Mouse (Mus musculus): ENCODE data around the gene Ulk4.
"Not testable (repeated sequence)": the region's sequence is repeated elsewhere in the genome, so short reads cannot be mapped to it uniquely, and the experiment has no call there.

Ulk4 gene

GRCm38 (mm10) chr9:121071050-121071449 lies 205.9 kb downstream of the Ulk4 start:
- H3K36me3 ChIP-seq (ENCODE audit: control insufficient read depth, insufficient read depth, low read length, poor library complexity, severe bottlenecking): no peaks in the 10 kb centered on the region
- H3K27me3 ChIP-seq (ENCODE audit: control insufficient read depth, insufficient read depth, low read length, poor library complexity, severe bottlenecking): no peaks in the 10 kb centered on the region
- no peak for DNase-seq (ENCODE audit: low read depth, low spot score)

- no peaks in the 10 kb centered on the region for H3K27me3 ChIP-seq (ENCODE audit: control insufficient read depth, insufficient read depth, low read length, poor library complexity, severe bottlenecking)
- no peaks in the 10 kb centered on the region for H3K36me3 ChIP-seq (ENCODE audit: control insufficient read depth, insufficient read depth, low read length, poor library complexity, severe bottlenecking)
- no peak for DNase-seq (ENCODE audit: low read depth, low spot score)
These were observed 208.9 kb downstream of the Ulk4 start for GRCm38 (mm10) chr9:121068115-121068514.

DNA sequence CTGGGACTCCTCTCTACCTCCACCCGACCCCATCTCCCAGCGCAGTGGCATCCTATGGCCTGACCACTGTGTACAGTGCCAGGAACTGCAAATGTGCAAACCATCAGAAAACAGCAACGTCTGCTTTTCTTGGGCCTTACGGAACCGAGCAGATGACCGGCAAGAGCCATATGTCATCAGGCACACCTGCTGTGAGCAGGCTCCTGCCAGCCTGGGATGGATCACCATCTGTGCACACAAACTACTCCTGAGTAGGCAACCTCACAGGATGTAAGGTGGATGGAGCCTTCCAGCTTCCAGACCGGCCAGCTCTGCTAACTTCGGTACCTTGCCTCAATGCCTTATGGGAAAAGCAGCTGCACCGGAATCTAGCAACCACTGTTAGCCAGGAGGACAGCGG lies 210.0 kb downstream of the Ulk4 start:
- DNase-seq (ENCODE audit: low read depth, low spot score): no peak
- Histone ChIP-seq H3K27me3 (ENCODE audit: control insufficient read depth, insufficient read depth, low read length, poor library complexity, severe bottlenecking) (no peaks in the 10 kb centered on the region), H3K36me3 (ENCODE audit: control insufficient read depth, insufficient read depth, low read length, poor library complexity, severe bottlenecking) (no peaks in the 10 kb centered on the region)

DNA sequence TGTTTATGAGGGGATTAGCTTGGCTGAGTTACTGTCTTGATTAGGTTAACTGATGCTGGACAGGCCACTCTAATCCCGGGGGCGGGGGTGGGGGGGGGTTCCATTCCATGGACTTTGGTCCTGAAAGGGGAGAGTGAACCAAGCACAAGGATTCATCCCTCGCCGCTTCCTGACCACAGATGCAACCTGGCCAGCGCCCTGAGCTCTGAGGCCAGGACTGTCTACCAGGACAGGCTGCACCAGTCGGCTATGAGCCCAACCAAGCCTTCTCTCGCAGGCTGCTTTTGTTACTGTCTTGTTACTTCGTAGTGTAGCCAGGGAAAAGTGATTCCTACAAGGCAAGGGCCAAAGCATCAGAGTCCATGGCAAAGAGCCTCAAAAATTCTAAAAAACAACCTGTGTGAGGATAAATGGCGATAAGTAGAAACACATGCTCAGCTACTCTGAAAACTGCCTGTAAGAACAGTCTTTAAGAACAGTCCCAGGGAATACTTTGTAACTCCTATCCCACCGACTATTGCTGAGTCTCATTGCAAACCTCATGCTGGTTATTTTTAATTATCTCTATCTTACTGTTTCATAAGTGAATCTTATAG lies 211.5 kb downstream of the Ulk4 start:
- Histone ChIP-seq H3K27me3 (ENCODE audit: control insufficient read depth, insufficient read depth, low read length, poor library complexity, severe bottlenecking) (no peaks in the 10 kb centered on the region), H3K36me3 (ENCODE audit: control insufficient read depth, insufficient read depth, low read length, poor library complexity, severe bottlenecking) (no peaks in the 10 kb centered on the region)
- DNase-seq (ENCODE audit: low read depth, low spot score): no peak

DNA sequence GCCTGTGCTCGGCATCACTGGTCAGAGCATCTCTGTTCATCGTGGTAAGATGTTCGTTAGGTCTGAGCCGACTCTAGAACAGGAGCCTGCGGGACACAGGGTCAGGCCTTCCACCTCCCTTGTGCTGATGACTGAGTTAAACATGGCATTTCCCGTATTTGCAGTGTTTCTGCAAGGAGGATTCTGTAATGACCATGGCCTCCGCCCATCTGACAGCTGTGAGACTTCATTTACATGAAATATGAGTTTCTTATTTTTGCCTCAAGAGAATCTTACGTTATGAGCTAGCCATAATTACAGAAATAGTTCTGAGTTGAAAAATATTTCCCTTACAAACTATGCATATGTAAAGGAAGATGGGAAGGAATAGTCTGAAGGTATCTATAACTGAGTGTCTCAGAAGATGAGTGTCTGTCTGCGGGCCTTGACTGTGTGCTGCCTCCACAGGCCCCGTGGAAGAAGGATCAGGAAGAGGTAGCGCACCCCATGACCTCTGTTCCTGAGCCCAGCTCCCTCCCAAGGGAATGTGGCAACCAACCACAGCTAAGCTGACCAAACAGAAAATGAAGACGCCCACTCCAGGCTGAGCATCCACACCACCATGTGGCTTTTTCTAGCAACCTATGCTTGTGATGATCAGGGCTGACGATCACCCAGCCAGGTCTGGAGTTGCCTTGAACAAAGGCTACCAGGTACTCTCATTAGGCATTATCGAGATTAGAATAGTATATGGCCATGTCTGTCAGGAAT lies 212.2 kb downstream of the Ulk4 start:
- Histone ChIP-seq H3K27me3 (ENCODE audit: control insufficient read depth, insufficient read depth, low read length, poor library complexity, severe bottlenecking) (no peaks in the 10 kb centered on the region), H3K36me3 (ENCODE audit: control insufficient read depth, insufficient read depth, low read length, poor library complexity, severe bottlenecking) (no peaks in the 10 kb centered on the region)
- DNase-seq (ENCODE audit: low read depth, low spot score): no peak

DNA sequence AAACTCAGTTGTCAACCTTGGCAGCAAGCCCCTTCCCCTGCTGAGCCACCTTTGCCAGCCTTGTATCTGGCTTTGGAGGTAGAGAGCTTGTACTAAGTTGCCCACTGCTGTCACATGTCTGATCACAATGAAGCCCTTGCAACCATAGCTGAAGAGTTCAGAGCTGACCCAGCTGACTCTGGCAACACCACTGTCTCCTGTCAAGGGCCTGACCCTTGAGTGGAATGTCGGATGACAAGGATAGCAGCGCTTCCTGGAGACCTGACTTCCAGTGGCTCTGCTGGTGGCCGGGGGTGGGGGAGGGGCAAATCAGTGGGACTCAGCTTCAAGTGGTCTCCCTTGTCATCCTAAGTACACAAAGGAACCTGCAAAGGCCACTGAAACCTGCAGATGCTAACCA lies 214.3 kb downstream of the Ulk4 start:
- Histone ChIP-seq H3K27me3 (ENCODE audit: control insufficient read depth, insufficient read depth, low read length, poor library complexity, severe bottlenecking) (no peaks in the 10 kb centered on the region), H3K36me3 (ENCODE audit: control insufficient read depth, insufficient read depth, low read length, poor library complexity, severe bottlenecking) (no peaks in the 10 kb centered on the region)
- DNase-seq (ENCODE audit: low read depth, low spot score): no peak

DNA sequence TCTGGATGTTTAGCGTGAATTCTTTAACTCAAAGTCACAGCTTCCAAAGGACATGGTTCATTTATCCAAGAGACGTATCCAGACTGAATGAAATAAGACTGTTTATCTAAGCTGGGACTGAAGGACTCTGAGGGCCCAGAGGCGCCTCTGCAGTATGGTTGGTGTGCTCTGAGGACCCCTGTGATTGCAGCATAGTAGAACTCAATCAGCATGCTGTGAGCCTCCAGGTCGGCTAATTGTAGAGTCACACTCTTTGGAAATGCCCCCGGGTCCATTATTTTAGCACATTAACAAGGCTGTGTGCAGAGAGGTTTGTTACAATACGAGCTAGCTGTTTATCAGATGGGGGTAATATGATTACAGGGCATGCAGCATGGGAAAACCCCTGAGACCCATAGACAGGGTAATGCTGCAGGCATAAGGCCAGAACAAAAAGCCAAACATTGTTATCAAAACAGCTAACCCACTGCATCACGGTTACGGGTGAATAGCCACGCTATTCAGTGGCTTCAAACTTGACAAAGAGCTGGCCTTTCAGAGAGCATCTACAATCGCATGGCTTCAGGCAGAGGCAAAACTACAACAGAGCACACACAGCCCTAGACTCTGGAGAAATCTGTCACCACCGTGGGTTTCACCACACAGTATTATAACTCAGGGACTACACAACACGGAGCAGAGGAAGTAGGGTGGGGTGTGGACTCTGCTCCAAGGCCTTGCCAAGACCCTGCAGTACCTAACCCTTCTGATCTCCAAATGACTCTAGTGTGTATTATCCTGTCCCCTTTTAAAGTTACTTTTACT lies 215.0 kb downstream of the Ulk4 start:
- Histone ChIP-seq H3K36me3 (ENCODE audit: control insufficient read depth, insufficient read depth, low read length, poor library complexity, severe bottlenecking) (no peaks in the 10 kb centered on the region), H3K27me3 (ENCODE audit: control insufficient read depth, insufficient read depth, low read length, poor library complexity, severe bottlenecking) (no peaks in the 10 kb centered on the region)
- DNase-seq (ENCODE audit: low read depth, low spot score): no peak

DNA sequence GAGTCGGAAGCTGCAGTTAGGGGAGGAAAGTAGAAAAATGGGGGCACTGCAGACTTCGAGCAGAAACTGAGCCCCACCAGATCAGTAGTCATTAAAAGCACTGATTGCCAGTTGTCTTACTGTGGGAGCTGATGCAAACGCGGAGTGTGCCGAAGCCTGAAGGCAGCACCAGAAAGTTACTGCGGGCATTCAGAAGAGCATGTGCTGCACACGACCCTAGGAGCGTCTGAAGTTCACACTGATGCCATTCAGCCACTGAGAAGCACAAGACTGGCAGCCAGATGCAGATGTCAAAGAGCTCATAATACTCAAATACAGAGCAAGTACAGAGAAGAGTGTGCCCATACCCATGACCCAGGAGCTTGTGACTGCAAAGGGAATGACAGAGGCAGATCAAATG lies 216.7 kb downstream of the Ulk4 start:
- DNase-seq (ENCODE audit: low read depth, low spot score): no peak
- Histone ChIP-seq H3K36me3 (ENCODE audit: control insufficient read depth, insufficient read depth, low read length, poor library complexity, severe bottlenecking) (no peaks in the 10 kb centered on the region), H3K27me3 (ENCODE audit: control insufficient read depth, insufficient read depth, low read length, poor library complexity, severe bottlenecking) (no peaks in the 10 kb centered on the region)

DNA sequence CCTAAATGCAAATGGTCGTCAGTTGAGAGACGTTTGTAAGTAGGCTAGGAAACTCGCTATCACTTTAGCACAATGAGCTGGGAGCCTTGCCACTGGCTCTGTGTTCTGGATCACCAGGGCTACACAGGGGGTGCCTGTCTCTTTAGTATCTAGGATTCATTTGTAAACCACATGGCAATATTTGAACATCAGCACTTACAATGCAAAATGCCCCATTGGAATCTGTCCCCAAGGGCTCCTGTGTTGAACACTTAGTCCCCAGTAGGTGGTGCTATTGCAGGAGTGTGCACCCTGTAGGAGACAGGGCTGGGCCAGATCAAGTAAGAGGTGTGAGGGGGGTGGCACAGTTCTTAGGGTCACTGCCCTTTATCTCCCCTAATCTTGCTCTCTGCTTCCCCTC lies 217.7 kb downstream of the Ulk4 start:
- H3K27me3 ChIP-seq (ENCODE audit: control insufficient read depth, insufficient read depth, low read length, poor library complexity, severe bottlenecking): no peaks in the 10 kb centered on the region
- DNase-seq (ENCODE audit: low read depth, low spot score): peak; percentile 14
- no peaks in the 10 kb centered on the region for H3K36me3 ChIP-seq (ENCODE audit: control insufficient read depth, insufficient read depth, low read length, poor library complexity, severe bottlenecking)

- no peak for DNase-seq (ENCODE audit: low read depth, low spot score)
- H3K27me3 ChIP-seq (ENCODE audit: control insufficient read depth, insufficient read depth, low read length, poor library complexity, severe bottlenecking): no peaks in the 10 kb centered on the region
- H3K36me3 ChIP-seq (ENCODE audit: control insufficient read depth, insufficient read depth, low read length, poor library complexity, severe bottlenecking): no peaks in the 10 kb centered on the region
These were observed 218.5 kb downstream of the Ulk4 start for GRCm38 (mm10) chr9:121058538-121058937.

- no peak for DNase-seq (ENCODE audit: low read depth, low spot score)
- H3K36me3 ChIP-seq (ENCODE audit: control insufficient read depth, insufficient read depth, low read length, poor library complexity, severe bottlenecking): no peaks in the 10 kb centered on the region
- H3K27me3 ChIP-seq (ENCODE audit: control insufficient read depth, insufficient read depth, low read length, poor library complexity, severe bottlenecking): no peaks in the 10 kb centered on the region
These were observed 218.9 kb downstream of the Ulk4 start for GRCm38 (mm10) chr9:121058116-121058515.

- Histone ChIP-seq H3K36me3 (ENCODE audit: control insufficient read depth, insufficient read depth, low read length, poor library complexity, severe bottlenecking) (no peaks in the 10 kb centered on the region), H3K27me3 (ENCODE audit: control insufficient read depth, insufficient read depth, low read length, poor library complexity, severe bottlenecking) (no peaks in the 10 kb centered on the region)
- DNase-seq (ENCODE audit: low read depth, low spot score): no peak
These were observed 219.6 kb downstream of the Ulk4 start for GRCm38 (mm10) chr9:121057401-121057800.

DNA sequence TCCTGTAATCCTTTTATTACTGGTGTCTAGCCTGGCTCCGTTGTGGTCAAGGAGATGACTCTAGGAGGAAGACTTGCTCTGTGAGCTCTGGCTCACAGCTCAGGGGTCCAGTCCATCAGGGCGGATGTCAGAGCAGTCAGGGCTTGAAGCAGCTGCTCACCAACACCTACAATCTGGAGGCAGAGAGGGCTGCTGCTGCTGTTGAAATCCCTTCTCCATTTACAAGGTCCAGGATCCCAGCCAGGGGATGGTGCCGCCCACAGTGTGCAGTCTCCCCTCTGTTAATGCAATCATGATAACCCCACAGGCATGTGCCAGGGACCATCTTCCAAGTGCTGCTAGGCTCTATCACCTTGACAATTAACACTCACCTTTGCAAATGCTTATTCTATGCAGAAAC lies 220.5 kb downstream of the Ulk4 start:
- DNase-seq (ENCODE audit: low read depth, low spot score): no peak
- Histone ChIP-seq H3K27me3 (ENCODE audit: control insufficient read depth, insufficient read depth, low read length, poor library complexity, severe bottlenecking) (no peaks in the 10 kb centered on the region), H3K36me3 (ENCODE audit: control insufficient read depth, insufficient read depth, low read length, poor library complexity, severe bottlenecking) (no peaks in the 10 kb centered on the region)

GRCm38 (mm10) chr9:121056036-121056435 lies 221.0 kb downstream of the Ulk4 start:
- no peak for DNase-seq (ENCODE audit: low read depth, low spot score)
- Histone ChIP-seq H3K27me3 (ENCODE audit: control insufficient read depth, insufficient read depth, low read length, poor library complexity, severe bottlenecking) (no peaks in the 10 kb centered on the region), H3K36me3 (ENCODE audit: control insufficient read depth, insufficient read depth, low read length, poor library complexity, severe bottlenecking) (no peaks in the 10 kb centered on the region)

DNA sequence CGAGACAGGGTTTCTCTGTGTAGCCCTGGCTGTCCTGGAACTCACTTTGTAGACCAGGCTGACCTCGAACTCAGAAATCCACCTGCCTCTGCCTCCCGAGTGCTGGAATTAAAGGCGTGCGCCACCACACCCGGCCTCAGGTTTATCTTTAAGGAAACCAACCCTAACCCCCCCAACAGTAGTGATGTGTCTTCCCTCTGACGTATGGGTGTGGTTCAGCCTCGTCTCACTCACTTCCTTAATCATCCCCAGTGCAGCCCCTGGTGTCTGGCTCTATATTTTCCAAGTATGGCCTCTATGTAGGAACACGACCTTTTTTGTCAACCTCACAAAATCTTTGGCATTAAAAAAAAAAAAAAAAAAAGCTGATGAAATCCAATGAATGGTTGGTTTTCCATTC lies 231.3 kb downstream of the Ulk4 start:
- H3K27me3 ChIP-seq (ENCODE audit: control insufficient read depth, insufficient read depth, low read length, poor library complexity, severe bottlenecking); DNase-seq (ENCODE audit: low read depth, low spot score): not testable (repeated sequence)

More for the DNA sequence above, 231.3 kb downstream of the Ulk4 start:
- H3K36me3 ChIP-seq (ENCODE audit: control insufficient read depth, insufficient read depth, low read length, poor library complexity, severe bottlenecking): not testable (repeated sequence)

Data from splenic B cell, adult 2 months (primary cell).